Mouse (Mus musculus): Measurements from ENCODE around the gene Lrba.
A peak's percentile ranks its signal among the peaks of the same experiment; 100 is the strongest.

Lrba gene

DNA sequence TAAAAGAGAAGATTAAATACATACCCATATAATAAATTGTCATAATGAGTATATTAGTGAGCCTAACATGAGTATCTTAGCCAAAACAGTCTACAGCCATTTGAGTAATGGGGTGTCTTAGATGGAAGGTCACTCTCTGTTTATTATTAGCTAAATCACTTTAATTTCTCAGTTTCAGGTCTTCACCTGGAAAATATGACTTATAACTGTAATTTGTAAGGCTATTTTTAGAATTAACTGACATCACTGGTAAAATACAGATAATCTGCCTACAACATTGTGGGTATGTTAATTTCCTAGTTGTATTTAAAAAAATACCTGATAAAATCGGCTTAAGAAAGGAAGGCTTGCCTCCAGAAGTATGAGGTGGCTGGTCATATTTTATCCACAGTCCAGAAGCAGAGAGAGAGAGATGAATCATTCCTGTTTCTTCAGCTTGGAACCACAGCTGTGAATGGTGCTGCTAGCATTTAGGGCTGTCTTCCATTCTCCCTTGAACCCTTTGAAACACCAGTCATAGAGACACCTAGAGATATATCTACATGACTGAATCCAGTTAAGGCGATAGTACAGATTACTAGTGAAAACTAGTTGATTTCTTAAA lies 294.1 kb downstream of the Lrba start:
- DNase-seq (ENCODE audit: low read depth, low spot score) = no peak

DNA sequence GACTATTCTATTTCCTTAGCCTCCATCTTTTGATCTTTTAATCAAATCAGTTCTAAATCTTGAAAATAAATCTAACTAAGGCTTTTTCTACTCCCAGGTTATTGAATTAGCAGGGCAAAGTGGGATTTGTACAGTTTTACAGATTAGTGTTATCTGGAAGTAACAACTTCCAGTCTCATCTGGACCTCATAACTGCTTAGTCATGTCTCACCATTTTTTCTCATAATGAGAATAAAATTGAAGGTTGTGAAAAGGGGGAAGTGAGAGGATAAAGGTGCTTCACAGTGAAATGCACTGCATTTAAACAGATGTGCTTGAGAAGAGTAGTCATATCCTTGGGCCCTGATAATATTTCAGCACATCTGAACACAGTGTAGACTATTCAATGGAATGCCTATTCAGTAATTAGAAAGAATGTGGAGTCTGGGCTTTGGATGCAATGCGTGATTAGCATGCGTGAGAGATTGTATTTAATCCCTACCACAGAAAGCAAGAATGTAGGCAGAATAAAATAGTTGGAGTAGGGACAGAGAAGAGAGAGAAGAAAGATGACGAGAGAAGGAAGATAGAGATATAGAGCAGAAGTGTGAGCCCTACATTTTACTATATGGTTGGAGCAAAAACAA lies 298.5 kb downstream of the Lrba start:
- DNase-seq (ENCODE audit: low read depth, low spot score) = no peak

DNA sequence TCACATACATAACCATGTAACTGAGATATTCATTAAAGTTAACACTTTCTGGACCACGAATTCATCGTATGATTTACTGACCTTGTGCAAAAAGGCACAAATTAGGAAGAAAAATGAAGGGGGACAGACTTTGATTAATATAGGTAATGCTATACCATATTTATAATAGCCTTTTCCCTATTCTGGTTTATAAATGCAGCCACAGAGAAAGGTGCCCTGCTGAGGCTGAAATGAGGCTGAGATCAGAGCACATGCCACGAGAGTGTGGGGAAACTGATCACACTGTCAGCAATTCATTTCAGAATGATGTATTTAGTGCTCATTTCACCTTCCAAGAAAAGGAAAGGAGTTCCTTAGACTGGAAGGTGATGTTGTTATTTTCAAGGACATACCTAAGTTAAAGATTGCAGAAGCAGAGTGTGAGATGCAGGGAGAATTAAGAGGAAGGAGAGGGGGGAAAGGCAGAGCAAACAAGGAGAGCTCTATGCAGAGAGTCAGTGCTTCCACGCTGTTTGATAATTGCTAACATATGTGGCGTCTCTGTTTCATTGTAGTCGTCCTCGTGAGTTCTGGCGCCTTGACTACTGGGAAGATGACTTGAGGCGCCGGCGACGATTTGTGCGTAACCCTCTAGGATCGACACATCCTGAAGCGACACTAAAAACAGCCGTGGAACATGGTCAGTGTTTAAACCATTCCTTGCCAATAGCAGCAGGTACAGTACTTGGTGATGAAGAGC lies 307.2 kb downstream of the Lrba start:
- peak; percentile 63 for DNase-seq (ENCODE audit: low read depth, low spot score)

DNA sequence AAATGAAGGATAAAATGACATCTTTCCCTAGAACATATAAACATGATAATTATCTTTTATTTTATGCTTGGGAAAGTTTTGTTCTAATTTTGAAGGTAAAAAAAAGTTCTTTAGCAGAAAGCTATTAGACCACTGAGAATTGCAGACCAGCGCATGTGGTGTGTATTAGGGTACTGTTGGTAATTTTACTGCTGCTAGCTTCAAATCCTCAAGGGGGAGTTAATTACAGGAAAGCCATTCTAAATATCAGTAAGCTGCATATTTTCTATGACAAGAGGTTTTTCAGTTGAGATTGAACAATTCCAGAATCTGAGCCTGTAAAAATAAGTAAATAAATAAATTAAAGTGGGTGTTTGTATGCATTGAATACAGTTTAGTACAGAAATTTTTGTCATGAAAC lies 312.3 kb downstream of the Lrba start:
- DNase-seq (ENCODE audit: low read depth, low spot score) = no peak

DNA sequence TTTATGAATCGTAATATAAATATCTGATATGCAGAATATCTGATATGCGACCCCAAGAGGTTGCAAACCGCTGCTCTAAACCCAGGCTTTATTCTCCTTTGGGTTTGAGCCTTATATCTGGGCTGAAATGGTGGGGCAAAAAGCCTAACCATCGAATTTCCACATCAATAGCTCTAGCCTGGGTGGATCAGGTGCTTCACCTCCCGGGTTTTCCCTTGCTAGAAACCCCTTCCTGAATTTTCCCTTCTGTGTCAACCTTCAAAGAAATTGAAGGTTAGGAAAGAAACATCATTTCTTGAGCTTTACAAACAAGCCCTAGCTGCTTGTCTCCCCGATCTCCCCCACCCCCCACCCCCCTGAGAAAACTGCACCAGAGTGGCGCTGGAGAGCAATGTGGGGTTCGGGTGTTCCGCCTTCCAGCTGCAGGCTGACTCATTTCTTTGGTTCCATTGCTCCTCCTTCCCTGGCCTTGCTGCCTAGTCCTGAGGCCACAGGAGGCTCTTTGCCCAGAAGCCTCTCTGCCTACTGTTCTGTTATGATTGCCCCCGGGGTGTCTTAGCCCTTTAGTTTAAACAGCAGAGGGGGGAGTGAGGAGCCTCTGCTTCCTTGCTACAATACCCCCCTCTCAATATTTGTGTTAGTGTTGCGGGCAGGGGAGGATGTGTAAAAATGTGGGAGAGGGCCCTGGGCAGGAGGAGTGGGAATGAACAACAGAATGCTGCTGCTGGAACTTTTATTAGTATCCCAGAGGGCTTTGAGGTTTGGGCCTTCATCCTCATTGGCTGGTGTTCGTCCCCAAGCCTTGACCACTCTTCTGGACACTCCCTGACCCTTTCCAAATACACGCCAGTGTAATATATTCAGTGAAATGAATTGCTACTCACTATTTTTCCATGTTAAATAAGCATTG lies 314.4 kb downstream of the Lrba start:
- DNase-seq (ENCODE audit: low read depth, low spot score) = no peak

DNA sequence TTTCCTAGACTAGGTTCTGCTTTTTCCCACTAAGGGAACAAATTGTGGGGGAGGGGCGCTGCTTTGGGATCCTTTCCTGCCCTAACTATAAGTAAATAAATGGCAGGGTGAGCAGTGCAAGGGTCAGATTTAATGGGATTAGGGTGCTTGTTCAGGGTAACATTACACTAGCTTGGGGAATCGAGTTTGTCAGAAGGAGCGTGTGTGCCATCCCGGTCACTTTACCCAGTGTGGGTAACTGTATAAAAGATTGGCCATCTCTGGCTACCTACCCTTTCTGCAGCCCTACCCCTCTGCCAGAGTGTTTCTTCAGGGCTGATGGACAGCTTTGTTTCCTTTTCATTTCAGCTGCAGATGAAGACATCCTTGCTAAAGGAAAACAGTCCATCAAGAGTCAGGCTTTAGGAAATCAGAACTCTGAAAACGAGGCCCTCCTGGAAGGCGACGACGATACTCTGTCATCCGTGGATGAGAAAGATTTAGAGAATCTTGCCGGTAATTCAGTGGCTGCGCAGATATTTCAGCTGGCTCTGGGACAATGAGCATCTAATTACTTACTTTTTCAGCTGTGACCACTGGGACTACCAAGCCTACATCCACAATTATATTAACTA lies 315.2 kb downstream of the Lrba start:
- no peak for DNase-seq (ENCODE audit: low read depth, low spot score)

DNA sequence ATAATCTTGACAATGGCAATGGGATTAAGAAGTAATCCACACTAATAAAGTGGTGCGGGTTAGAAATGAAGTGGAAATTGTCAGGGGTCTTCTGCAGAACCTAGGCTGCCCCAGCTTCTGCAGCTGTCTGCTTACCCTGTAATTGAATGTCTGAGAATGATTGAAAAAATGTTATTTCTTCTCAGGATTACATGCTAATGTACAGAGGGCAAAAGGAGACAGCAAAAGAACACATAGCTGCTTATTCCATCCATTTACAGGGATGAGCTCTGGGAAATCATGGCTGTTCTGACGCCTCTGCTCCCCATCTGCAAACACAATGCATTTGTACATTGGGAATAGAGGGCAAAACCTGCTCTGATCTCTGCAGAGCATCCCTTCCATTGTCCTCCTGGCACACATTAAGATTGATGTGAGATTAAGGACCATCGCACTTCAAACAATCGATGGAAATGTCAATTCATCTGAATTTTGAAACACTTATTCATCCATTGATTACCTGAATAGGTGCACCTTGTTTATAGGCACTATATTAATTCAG lies 316.7 kb downstream of the Lrba start:
- DNase-seq (ENCODE audit: low read depth, low spot score) = no peak

DNA sequence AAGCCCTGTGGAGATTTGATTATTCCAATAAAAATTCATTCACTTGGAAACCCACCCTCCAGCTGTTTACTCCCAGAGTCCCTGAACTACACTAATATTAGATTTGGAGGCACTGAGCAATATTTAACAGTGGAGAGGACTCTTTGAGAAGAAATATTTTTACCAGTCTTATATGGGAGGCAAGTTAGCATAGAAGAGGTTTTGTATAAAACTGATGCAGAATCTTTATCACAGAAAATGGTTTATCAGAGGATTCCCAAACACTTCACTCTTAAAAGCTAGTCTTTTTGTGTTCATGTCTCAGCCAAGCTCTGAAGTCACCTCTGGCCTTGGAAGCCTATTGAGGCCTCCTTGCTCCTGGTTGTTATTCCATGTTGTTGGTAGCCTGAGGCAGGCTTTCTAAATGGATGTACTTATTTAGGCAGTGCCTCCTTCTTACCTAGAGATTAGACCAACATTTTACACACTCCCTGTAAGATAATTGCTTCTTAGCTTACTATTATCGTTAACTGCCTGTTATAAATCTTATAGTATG lies 317.4 kb downstream of the Lrba start:
- DNase-seq (ENCODE audit: low read depth, low spot score) = no peak

DNA sequence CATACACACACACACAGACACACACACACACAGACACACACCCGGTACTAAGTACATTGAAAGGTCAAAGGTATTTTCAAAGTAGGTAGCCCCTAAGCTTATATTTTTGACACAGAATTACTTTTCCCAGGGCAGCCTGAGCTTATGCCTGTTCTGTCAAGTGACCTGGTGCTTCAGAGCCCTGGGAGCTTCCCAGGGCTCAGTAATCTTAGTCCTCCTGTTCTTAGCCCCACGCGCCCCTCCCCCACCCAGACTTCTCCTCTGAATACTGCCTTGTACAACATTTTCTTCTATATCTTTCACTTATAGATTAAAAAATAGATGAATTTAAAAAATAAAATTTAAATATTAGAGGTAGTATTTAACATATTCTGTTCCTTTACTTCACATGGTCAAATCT lies 320.3 kb downstream of the Lrba start:
- no peak for DNase-seq (ENCODE audit: low read depth, low spot score)

DNA sequence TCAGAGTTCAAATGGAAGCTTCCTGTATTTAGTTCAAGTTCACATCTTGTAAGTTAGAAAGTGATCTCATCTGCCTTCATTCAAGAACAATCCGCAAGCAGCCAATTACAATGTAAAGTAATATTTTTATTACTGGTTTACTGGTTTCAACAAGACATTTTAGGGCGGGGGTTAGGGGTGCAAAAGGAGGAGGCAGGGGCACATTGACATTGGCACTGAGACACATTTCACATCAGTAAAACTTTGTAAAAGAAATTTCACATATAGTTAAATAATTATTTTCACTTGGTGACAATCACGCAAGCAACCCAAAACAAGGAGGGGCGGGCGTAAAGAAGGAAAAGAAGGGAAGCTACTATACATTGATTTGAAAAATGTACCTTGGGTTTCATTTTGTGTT lies 321.5 kb downstream of the Lrba start:
- DNase-seq (ENCODE audit: low read depth, low spot score) = no peak

DNA sequence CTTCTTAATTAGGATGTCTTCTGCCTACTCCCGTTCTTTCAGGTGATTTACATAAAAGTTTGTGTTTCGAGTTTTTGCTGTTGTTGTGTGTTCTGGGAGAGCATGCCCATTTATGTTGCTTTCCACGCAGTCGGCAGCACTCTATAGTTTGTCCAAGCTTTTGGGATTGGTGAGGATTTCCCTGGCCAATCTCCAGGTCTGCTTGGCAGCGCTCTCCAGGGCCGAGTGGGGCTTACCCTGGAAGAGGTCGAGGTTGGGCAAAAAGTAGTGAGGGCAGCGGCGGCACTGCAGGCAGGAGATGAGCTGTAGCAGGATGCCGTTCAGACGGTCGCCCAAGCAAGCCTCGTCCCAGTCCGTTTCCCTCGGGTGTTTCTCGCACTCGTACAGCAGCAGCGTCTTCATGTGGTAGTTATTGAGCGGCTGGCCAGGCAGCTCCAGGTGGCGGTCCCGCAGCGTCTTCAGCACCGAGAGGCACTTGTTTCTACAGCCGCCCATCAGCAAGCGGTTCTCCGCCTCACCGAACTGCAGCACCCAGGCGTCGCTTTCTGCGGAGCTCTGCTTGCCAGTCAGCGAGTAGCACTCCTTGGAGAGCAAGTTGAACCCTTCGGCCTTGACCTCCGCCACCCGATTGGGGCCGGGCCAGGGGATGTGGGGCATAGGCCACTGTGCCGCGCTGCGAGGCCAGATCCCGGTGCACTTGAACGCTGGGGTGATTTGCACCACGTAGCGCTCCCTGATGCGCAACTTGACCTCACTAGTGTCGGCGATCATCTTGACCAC lies 322.2 kb downstream of the Lrba start:
- DNase-seq (ENCODE audit: low read depth, low spot score) = peak; percentile 61

DNA sequence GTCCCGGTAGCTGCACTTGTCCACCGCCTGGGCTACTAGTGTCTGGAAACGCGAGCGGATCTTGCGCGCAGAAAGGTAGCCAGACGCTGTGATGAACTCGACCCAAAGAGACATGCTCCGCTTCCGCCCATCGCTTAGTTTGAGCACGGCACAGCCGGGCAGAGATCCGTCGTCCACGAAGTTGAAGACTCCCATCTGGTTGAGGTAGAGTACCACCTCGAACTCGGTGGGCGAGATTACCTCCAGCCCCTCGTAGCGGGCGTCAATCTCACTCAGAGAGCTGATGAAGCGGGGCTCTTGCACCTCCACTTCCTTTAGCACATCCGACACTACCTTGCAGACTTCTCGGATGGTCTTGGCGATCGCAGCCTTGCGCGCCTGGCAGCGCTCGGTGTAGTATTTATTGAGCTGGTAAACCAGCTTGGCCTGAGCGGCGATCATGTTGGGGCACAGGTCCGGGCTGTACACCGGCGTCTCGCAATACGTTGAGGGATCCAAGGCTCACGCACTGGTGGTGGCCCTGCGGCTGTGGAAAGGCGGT lies 322.8 kb downstream of the Lrba start:
- no peak for DNase-seq (ENCODE audit: low read depth, low spot score)

DNA sequence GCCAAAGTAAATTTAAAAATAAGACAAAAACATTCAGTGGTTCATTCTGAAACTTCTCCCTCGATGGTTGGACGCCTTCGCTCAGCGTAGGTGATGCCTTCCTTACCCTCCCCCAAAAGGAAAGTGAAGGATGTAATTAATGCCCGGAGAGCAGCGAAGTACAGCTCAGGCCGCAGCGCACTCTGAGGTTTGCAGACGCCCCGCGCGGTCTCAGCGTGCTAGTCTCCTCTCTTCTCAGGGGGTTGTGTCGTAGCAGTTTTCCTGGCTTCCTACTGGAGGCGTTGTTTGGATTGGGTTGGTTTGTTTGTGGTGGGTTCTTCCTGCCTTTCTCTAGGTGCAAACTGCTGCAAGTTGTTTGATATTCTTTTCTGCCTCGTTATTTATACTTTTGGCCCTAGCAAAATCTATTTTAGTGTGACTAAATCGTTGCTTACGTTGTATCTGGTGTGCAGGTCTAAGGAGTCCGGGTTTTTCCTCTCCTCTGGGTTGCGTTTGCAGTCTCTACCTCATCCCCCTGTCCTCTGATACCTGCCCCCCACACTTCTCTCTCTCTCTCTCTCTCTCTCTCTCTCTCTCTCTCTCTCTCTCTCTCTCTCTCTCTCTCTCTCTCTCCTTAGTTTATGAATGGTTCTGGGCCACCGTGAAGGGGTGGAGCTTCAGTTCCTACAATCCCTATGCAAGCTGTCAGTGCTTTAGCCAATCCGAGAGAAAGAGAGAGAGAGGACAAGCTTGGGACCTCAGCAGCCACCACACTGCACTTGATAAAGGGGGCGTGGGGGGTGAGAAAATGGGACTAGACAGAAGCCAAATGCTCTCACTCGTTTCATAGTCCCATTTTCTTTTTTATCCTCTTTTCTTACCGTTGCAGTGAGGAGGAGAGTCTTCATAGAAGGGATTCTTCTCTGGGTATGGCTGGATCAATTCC lies 323.9 kb downstream of the Lrba start, which contains the start of gene Mab21l2:
TSS of gene Mab21l2 (minus strand) at position 539 of the 925 bp plus-strand sequence.
- peak; percentile 68 for DNase-seq (ENCODE audit: low read depth, low spot score)

DNA sequence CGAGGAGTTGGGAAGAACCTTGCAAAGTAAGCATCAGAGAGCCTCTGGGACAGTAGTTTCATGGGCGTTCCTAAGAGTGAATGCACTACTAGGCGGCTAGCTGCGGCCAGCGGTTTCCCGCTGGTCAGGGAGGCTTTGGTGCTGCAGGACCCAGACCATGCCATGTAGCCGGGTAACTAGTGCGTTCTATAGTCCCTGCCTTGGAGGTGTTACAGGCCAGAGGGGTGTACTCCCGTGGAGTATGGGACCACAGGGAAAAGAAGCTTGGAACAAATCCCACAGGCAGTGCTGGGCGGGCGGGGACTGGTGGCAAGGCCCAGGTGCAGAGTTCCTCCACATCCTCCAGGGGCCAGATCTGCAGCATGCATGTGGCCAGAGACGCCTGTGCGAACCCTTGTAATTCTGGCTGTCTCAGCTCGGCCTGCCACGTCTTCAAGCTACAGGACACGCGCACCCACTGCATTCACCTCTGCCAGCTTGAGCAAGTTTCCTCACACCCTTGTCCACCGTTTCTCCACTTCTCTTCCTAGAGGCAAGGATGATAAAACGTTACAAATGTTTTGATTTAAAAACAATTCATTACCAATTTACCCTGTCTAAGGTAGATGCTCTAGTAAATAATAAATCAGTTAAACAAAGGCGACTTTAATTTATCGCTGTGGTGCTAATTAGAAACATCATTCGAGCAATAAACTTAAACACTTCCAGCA lies 326.0 kb downstream of the Lrba start:
- no peak for DNase-seq (ENCODE audit: low read depth, low spot score)

DNA sequence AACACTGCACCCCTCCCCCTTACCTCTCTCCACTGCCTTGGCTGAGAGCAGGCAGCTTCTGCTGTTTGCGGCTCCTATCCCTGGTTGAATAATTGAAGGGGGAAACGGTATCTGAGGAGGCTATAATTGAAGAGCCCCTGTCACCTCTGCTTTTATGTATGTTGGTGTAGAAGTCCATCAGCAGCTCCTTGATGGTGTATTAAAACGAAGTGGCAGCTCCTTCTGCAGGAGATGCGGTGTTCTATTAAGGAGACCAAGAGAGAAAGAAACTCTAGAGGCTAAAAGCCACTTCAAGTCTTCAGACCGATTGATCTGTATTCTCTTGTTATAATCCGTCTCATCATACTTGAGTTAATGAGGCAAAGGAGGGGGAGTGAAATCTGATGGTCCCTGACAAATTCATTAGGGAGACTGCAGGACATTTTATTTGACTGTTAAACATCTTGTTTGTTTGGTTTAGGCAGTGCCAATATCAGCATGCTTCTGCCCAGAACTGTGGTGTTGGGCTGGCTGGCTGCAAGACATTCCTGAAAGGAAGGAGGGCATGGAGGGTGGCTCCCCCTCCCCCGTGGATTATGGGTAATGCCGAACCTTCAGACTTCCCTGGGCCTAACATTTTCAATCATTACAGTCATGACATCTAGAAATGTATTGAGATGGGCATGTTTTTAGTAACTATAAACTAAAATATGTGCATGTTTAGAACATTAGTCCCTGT lies 326.7 kb downstream of the Lrba start:
- no peak for DNase-seq (ENCODE audit: low read depth, low spot score)

DNA sequence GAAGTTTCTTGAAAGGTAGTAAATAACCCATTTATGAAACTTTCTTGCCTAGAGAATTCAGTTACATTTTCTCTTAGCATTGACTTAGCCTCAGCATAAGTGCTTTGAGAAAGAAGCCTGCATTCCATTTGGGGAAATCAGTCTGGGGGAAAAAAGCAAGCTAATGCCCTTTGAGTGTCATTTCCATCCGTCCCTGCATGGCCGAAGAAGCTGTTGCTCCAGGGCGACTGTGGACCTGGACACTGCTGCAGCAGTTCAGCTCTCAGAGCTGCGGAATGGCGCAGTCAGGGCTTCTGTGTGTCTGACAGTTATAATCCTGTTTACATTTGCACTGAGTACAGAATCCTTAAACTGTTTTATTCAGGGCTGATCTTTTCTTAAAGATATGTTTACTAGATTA lies 327.7 kb downstream of the Lrba start:
- DNase-seq (ENCODE audit: low read depth, low spot score) = no peak

DNA sequence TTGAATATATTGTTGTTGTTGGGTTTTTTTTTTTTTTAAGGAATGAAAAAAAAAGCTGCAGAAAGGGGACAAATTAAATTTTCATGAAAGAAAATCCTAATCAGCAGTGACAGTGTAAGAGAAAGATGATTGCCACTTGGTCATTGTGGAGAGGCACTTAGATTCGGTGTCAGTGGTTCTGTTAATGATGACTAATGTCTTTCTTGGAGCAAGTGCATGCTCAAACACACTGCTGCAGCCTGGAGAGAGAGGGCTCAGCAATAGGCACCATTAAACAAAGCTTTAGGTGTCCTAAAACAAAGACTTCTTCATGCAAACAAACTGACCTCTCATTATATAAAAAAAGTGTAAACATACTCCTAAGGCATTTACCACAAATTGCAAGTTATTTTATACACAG lies 334.5 kb downstream of the Lrba start:
- no peak for DNase-seq (ENCODE audit: low read depth, low spot score)

DNA sequence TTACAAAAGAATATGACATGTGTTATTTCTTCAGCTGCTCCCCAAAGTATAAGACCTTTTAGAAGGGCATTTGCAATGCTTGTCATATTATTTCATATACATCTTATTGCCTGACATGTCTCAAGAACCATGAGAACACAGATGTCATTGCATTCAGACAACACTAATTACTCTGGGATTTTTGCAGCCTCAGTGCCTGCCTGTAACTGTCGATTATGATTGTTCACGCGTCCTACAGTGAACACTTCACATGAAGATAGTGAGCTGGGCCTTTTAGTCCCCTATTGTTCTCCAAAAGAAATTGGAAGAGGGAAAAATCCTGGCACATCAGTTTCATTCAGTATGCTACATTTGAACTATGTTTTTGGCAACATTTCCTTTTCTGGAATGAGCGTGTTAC lies 335.2 kb downstream of the Lrba start:
- no peak for DNase-seq (ENCODE audit: low read depth, low spot score)
